Mouse (Mus musculus): ENCODE results near the gene Rbfox3.

DNA sequence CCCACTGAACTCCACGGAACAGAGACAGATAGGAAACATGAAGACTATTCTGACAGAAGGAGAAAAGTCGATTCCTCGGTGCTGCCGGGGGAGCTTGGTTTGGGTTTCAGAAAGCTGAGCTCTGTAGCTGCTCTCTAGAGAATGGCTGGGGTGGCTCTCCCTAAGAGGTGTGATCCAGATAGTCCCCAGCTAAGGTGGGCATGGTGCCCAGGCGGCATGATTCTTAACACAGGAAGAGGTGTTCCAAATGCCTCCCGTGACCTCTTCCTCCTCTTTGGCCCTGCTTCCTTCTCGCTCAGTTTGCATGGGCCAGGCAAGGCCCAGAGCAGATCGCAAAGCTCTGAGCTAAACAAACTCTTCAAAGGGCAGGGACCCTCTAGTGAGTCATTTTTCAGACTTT lies 243.0 kb downstream of the Rbfox3 start:
- no peak for TF ChIP-seq CTCF (IDR thresholded peaks at IDR 0.05; ENCODE audit: low read depth)
- no peak for TF ChIP-seq EP300 (optimal IDR thresholded peaks at IDR 0.05)

Data from stomach, postnatal 0 days (tissue).